Mouse (Mus musculus) megakaryocyte, embryonic 14.5 days (primary cell): ENCODE results near the gene Hoxb6.

Experiments
- FLI1 ChIP-seq: IDR thresholded peaks from 2 replicates; pipeline ENCODE4 v1.6.1; 2012; ENCODE audit warnings: low read length, inconsistent platforms, mixed read lengths
- GATA1 ChIP-seq: IDR thresholded peaks from 3 replicates; pipeline ENCODE4 v1.6.1; 2012; ENCODE audit warnings: mixed read lengths, low read length, inconsistent platforms, borderline replicate concordance

DNA sequence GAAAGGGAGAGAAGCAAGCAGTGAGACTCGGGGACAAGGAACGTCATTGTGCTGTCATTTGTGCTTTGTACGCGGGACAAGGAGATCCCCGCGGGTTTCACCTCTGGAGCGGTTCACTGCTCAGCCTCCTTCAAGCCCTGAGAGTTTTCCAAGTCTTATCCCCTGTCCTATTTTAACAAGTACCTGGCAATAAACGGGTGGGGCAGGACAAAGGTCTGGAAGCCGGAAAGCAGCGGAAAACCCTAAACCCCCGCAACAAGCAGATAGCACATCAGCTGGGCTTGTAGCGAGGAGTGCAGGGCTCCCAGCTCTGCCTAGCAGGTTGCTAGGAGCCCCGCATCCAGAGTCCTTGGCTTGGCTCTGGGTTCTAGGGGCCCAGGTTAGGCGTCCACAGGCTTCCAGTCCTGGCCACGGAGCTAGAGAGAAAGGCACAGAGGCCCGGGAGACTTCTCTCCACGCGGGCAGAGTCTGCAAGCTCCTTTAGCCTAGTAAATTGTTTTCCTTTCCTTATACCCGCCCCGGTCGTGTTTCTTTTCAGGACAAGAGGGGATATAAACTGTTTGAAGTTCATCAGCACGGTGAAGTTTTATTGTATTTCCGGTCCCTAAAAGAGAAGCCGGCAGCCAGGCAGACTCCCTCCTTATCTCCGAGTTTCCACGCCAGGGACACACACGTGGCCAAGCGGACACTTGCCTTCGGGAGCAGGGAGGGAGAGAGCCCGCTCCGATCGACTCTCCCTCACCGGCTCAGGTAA lies 28.5 kb upstream of the Hoxb6 start:
- TF ChIP-seq GATA1 (no peak), FLI1 (no peak)
